In genomic region chr5:64536393-64537112, GRCm38 (mm10) we compare ENCODE assay signal across 8 mouse cellular contexts.
A peak's percentile ranks its signal among the peaks of the same experiment; 100 is the strongest.
DNase-seq lines count a peak whose midpoint lies in the region; ATAC-seq lines count a peak whose summit lies in the region.

No protein-coding gene starts in this region.

- no peak overlapping the region for H3K4me2 ChIP-seq in embryonic facial prominence, embryonic 13.5 days
- peak overlapping the region; percentile 24 for H3K4me2 ChIP-seq in intestine, embryonic 15.5 days (replicated peaks)

- no peak overlapping the region for H3K9ac ChIP-seq in embryonic facial prominence, embryonic 13.5 days
- H3K9ac ChIP-seq in intestine, embryonic 15.5 days = no peak overlapping the region

- peaks cover 10% of the 10 kb centered on the region for H3K4me1 ChIP-seq in embryonic facial prominence, embryonic 13.5 days
- peaks cover 9% of the 10 kb centered on the region; the same call in 1 of the 2 replicates for H3K4me1 ChIP-seq in intestine, embryonic 15.5 days (replicated peaks)

- peak; percentile 44 for DNase-seq in ovary, adult 18-20 months (ENCODE audit: low spot score)
- DNase-seq in ovary, postnatal 10 days (ENCODE audit: low spot score) = no peak
- DNase-seq in lung, postnatal 10 days = peak; percentile 81
- no peak for DNase-seq in thymus, postnatal 25 days
- DNase-seq in cerebellum, postnatal 25 days = no peak

- ATAC-seq in embryonic facial prominence, embryonic 13.5 days (ENCODE audit: insufficient number of reproducible peaks, insufficient read depth, low FRiP score, low TSS enrichment, low read depth) = peak; percentile 43; the same call in 1 of the 2 replicates
- peak; percentile 88 for ATAC-seq in intestine, embryonic 15.5 days
- ATAC-seq in erythroblast, adult 5-6 weeks (replicated peaks; ENCODE audit: low FRiP score, poor library complexity, severe bottlenecking) = no peak

- WGBS in embryonic facial prominence, embryonic 13.5 days = 40% methylated on average over 20 of the region's 20 CpGs
- WGBS in intestine, embryonic 15.5 days = 30% methylated on average over 20 of the region's 20 CpGs

- H3K4me3 ChIP-seq in embryonic facial prominence, embryonic 13.5 days = no peak overlapping the region
- no peak overlapping the region for H3K4me3 ChIP-seq in intestine, embryonic 15.5 days (replicated peaks)

- no peaks in the 10 kb centered on the region for H3K27me3 ChIP-seq in embryonic facial prominence, embryonic 13.5 days
- no peaks in the 10 kb centered on the region for H3K27me3 ChIP-seq in intestine, embryonic 15.5 days (replicated peaks)

- H3K9me3 ChIP-seq in embryonic facial prominence, embryonic 13.5 days = no peaks in the 10 kb centered on the region
- no peaks in the 10 kb centered on the region for H3K9me3 ChIP-seq in intestine, embryonic 15.5 days

- H3K27ac ChIP-seq in embryonic facial prominence, embryonic 13.5 days = no peak overlapping the region
- H3K27ac ChIP-seq in intestine, embryonic 15.5 days = peak overlapping the region; percentile 59

- H3K36me3 ChIP-seq in embryonic facial prominence, embryonic 13.5 days = no peaks in the 10 kb centered on the region
- no peaks in the 10 kb centered on the region for H3K36me3 ChIP-seq in intestine, embryonic 15.5 days

Comparison
In these comparisons a context has a peak if more than half of its experiments do, and no peak if none do; other contexts are left out.
1. DNase-seq: peak in ovary, adult 18-20 months (single experiment) and lung, postnatal 10 days (single experiment); none in ovary, postnatal 10 days (single experiment), thymus, postnatal 25 days (single experiment) and cerebellum, postnatal 25 days (0 of 2).